Mouse (Mus musculus) ES-E14 (cell line): ENCODE results near the gene Sppl2a. TPM values are rescaled to one million over a fixed set of nuclear protein-coding genes. Genes with fewer than 3 reads are reported as not detected.

ENCODE experiments used
- DNase-seq: peaks from one replicate; pipeline ENCODE4 v3.0.0-alpha.2; 2013; ENCODE audit warnings: low read depth, low spot score
- H3K27ac ChIP-seq: 2 replicates; pipeline ENCODE4 v1.5.1; 2012; ENCODE audit warnings: low read depth, mild to moderate bottlenecking, low read length, moderate library complexity, mixed read lengths; ENCODE audit not compliant: poor library complexity, insufficient read depth, severe bottlenecking
- H3K36me3 ChIP-seq: 2 replicates; pipeline ENCODE4 v1.6.1; 2012; ENCODE audit warnings: mild to moderate bottlenecking, low read length, moderate library complexity, mixed read lengths; ENCODE audit not compliant: control insufficient read depth, poor library complexity, insufficient read depth, severe bottlenecking
- H3K4me1 ChIP-seq, 2 experiments: fragments of 150-350 bp in 1 of 2; sonication (generic) in 1 of 2; 2 replicates each; pipeline ENCODE4 v1.6.1; 2012; ENCODE audit warnings: low read length in 2 of 2, mild to moderate bottlenecking in 1 of 2, mixed read lengths in 1 of 2; ENCODE audit not compliant: control insufficient read depth in 2 of 2, insufficient read depth in 2 of 2, poor library complexity in 1 of 2
- H3K4me3 ChIP-seq, 2 experiments: fragments of 150-350 bp in 1 of 2; sonication (generic) in 1 of 2; 2 replicates each; pipeline ENCODE4 v1.5.1; 2012; ENCODE audit warnings: low read length in 2 of 2, low read depth in 1 of 2, mild to moderate bottlenecking in 1 of 2, mixed read lengths in 1 of 2; ENCODE audit not compliant: insufficient read depth in 1 of 2, poor library complexity in 1 of 2, severe bottlenecking in 1 of 2
- H3K9ac ChIP-seq: 2 replicates; pipeline ENCODE4 v1.6.1; 2012; ENCODE audit warnings: low read depth, mild to moderate bottlenecking, low read length, mixed read lengths; ENCODE audit not compliant: poor library complexity, insufficient read depth, severe bottlenecking
- H3K9me3 ChIP-seq: fragments of 150-350 bp; sonication (generic); 2 replicates; pipeline ENCODE4 v1.6.1; 2012; ENCODE audit warnings: low read depth, mild to moderate bottlenecking, low read length; ENCODE audit not compliant: control insufficient read depth, insufficient read depth
- CHD2 ChIP-seq: IDR thresholded peaks from 2 replicates; pipeline ENCODE4 v1.6.1; 2014; ENCODE audit warnings: mild to moderate bottlenecking, low read depth, low read length, inconsistent platforms
- HCFC1 ChIP-seq: IDR thresholded peaks from 2 replicates; pipeline ENCODE4 v1.6.1; 2012; ENCODE audit warnings: low read length, inconsistent platforms, borderline replicate concordance; ENCODE audit not compliant: insufficient read depth
- MAFK ChIP-seq: IDR thresholded peaks from 2 replicates; pipeline ENCODE4 v1.6.1; 2014; ENCODE audit warnings: mild to moderate bottlenecking, low read depth, low read length, inconsistent platforms; ENCODE audit not compliant: insufficient read depth
- ZC3H11A ChIP-seq: IDR thresholded peaks from 2 replicates; pipeline ENCODE4 v1.6.1; 2012; ENCODE audit warnings: low read depth, mild to moderate bottlenecking, inconsistent platforms, low read length, borderline replicate concordance
- ZNF384 ChIP-seq: IDR thresholded peaks from 2 replicates; pipeline ENCODE4 v1.6.1; 2012; ENCODE audit warnings: low read depth, low read length, inconsistent platforms
- in situ Hi-C, 2 experiments: fragments of 600-800 bp; cut with MboI; formaldehyde crosslinking; loops; one replicate each; pipeline ENCODE4 v1.15.1; 2025; ENCODE audit warnings: low sequenced_read_pairs in 2 of 2, inconsistent platforms in 1 of 2; ENCODE audit not compliant: unreplicated experiment in 2 of 2
- total RNA-seq: library from RNA; depleted of rRNA; stranded (reverse); fragments of 300-350 nt; gene quantifications from 2 replicates; pipeline ENCODE4 v1.2.3, GENCODE M21; 2012; rRNA removed

The Sppl2a gene
- total RNA-seq, 1 experiment: 18.3 TPM

DNA sequence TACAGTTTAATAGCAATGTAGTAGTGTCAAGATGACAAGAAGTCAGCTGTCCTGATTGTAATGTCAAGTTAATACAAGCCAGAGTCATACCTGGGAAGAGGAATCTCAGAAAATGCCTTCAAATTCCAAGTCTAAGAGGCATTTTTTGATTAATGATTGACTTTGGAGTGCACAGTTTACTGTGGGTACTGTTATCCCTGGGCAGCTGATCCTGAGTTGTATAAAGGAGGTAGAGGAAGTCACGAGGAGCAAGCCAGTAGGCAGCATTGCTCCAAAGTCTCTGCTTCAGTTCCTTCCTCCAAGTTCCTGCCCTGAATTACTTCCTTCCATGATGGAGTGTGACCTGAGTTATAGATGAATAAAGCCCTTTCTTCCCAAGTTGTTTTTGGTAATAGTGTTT is 66.7 kb downstream of the Sppl2a start:
- Histone ChIP-seq H3K27ac (no peak overlapping the region), H3K9ac (no peak overlapping the region), H3K4me3 (no peak overlapping the region), H3K36me3 (0 out of 2 replicates have a peak, but pooled peaks cover 2% of the 10 kb centered on the region), H3K9me3 (no peaks in the 10 kb centered on the region), H3K4me1 (peaks cover 0 to 1% of the 10 kb centered on the region in 2 experiments; a peak in 1 of 4 replicates)
- TF ChIP-seq HCFC1 (no peak), CHD2 (no peak), MAFK (no peak), ZNF384 (no peak), ZC3H11A (no peak)
- in situ Hi-C loops: no loop called here
- no peak for DNase-seq

DNA sequence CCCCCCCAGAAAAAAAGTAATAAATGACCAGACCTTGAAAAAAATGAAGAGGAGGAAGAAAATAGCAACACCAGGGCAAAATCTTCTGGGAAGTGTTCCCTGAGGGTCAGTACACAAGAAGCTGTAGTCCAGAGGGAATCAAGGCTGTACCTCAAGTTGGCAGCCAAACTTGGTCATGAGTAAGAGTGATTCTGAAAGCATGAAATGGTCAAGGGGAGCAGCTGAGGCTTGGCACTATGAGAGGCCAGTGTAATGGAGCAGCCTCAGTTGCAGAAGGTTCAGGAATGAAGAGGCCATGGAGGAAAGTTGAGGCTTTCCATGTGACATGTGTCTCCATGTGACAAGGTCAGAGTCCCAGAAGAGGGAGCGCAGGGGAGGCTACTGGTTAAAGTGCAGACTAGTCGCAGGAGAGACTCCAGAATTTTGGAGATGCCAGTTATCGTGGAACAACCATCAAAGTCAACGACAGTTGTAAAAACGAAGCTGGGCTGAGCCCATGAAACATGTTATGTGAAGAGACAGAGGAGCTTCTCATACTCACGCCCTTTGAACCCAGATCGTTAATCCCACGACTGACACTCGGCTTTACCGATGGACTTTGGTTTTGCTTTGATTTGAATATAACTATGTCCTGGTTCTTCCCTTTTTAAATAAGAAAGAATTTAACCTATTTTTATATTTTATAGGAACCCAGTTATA is 67.4 kb downstream of the Sppl2a start:
- in situ Hi-C loops: no loop called here
- peaks cover 0 to 1% of the 10 kb centered on the region in 2 experiments; a peak in 1 of 4 replicates for H3K4me1 ChIP-seq
- H3K4me3 ChIP-seq: no peak overlapping the region
- TF ChIP-seq ZC3H11A: no peak
- no peak for TF ChIP-seq ZNF384
- no peak for TF ChIP-seq HCFC1
- TF ChIP-seq MAFK: no peak
- TF ChIP-seq CHD2: no peak
- no peak for DNase-seq
- no peak overlapping the region for H3K9ac ChIP-seq
- H3K27ac ChIP-seq: no peak overlapping the region
- no peaks in the 10 kb centered on the region for H3K9me3 ChIP-seq
- 0 out of 2 replicates have a peak, but pooled peaks cover 2% of the 10 kb centered on the region for H3K36me3 ChIP-seq

DNA sequence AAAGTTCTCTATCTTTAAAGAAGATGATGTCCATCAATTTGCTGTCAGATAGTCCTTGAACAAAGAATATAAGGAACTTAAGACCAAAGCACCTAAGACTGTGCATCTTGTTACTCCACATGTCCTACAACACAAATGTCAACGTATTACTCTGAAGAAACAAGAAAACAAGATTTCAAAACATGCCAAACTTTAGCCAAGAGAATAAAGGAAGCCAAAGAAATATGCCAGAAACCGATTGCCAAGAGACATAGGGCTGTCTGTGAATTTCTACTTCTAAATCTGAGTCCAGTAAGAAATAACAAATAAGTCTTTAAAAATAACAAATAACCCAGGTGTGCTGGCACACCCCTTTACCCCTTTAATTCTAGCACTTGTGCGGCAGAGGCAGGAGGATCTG is 68.0 kb downstream of the Sppl2a start:
- Histone ChIP-seq H3K9ac (no peak overlapping the region), H3K4me3 (no peak overlapping the region), H3K36me3 (0 out of 2 replicates have a peak, but pooled peaks cover 2% of the 10 kb centered on the region), H3K27ac (no peak overlapping the region), H3K9me3 (no peaks in the 10 kb centered on the region), H3K4me1 (peaks cover 0 to 1% of the 10 kb centered on the region in 2 experiments; a peak in 1 of 4 replicates)
- in situ Hi-C loops: no loop called here
- DNase-seq: no peak
- TF ChIP-seq CHD2: no peak
- TF ChIP-seq MAFK: no peak
- no peak for TF ChIP-seq ZNF384
- TF ChIP-seq HCFC1: no peak
- TF ChIP-seq ZC3H11A: no peak

DNA sequence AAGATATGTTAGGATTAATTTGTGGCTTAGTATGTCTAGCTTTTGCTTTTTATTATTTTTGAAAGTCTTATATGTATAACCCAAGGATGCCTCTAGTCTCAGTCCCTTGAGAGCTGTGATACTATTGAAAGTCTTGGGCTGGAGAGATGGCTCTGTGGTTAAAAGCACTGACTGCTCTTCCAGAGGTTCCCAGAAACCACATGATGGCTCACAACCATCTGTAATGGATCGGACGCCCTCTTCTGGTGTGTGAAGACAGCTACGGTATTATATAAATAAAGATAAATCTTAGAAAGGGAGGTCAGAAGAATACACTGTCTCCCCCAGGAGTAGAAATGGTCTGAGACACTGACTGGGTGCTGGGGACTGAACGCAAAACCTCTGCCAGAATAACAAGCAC is 88.3 kb downstream of the Sppl2a start:
- no peak overlapping the region for H3K4me3 ChIP-seq
- TF ChIP-seq ZC3H11A: no peak
- TF ChIP-seq MAFK: no peak
- TF ChIP-seq ZNF384: no peak
- no peak for TF ChIP-seq CHD2
- TF ChIP-seq HCFC1: no peak
- no peaks in the 10 kb centered on the region for H3K4me1 ChIP-seq
- in situ Hi-C loops: no loop called here
- H3K9ac ChIP-seq: no peak overlapping the region
- peaks cover 12% of the 10 kb centered on the region for H3K36me3 ChIP-seq
- no peak for DNase-seq
- no peaks in the 10 kb centered on the region for H3K9me3 ChIP-seq
- H3K27ac ChIP-seq: no peak overlapping the region

Other genes starting within 250 kb of the Sppl2a start
- 30.5 and 34.6 TPM in 2 replicates for gene Usp8, start 225.9 kb downstream of the Sppl2a start, total RNA-seq
- gene Usp50, start 149.8 kb downstream of the Sppl2a start, total RNA-seq: 3.4 and 3.9 TPM in 2 replicates
- gene Trpm7, start 57.0 kb downstream of the Sppl2a start, total RNA-seq: 45.1 and 47.1 TPM in 2 replicates
- 11.4 and 14.4 TPM in 2 replicates for gene Ap4e1, start 75.5 kb upstream of the Sppl2a start, total RNA-seq
- 6.0 and 11.6 TPM in 2 replicates for gene Blvra, start 137.4 kb upstream of the Sppl2a start, total RNA-seq
- gene Ncaph, start 200.7 kb upstream of the Sppl2a start, total RNA-seq: 45.9 and 47.4 TPM in 2 replicates
- gene Itpripl1, start 210.2 kb upstream of the Sppl2a start, total RNA-seq: 14.1 and 20.0 TPM in 2 replicates